Mouse (Mus musculus) kidney, embryonic 14.5 days (tissue): ENCODE data around the gene Zfp61. TPM values are rescaled to one million over a fixed set of nuclear protein-coding genes. Genes with fewer than 3 reads are reported as not detected.

Source experiments
- ATAC-seq: fragments of 200-750 bp; cut with Nextera tagmentation; 2 replicates; pipeline ENCODE4 v1.8.0; 2017; ENCODE audit warnings: moderate number of reproducible peaks, mild to moderate bottlenecking, moderate TSS enrichment, moderate library complexity; ENCODE audit not compliant: low FRiP score, low TSS enrichment
- H3K27ac ChIP-seq: fragments of 300-500 bp; sonication (generic); 2 replicates; pipeline ENCODE4 v1.5.1; 2014; ENCODE audit warnings: low read depth, mild to moderate bottlenecking, low read length, moderate library complexity, mixed read lengths
- H3K27me3 ChIP-seq: fragments of 300-500 bp; sonication (generic); 2 replicates; pipeline ENCODE4 v1.6.1; 2014; ENCODE audit warnings: mild to moderate bottlenecking, low read length; ENCODE audit not compliant: control insufficient read depth, insufficient read depth
- H3K36me3 ChIP-seq: fragments of 300-500 bp; sonication (generic); 2 replicates; pipeline ENCODE4 v1.6.1; 2014; ENCODE audit warnings: low read length, mixed read lengths; ENCODE audit not compliant: control insufficient read depth, insufficient read depth
- H3K4me1 ChIP-seq: fragments of 300-500 bp; sonication (generic); 2 replicates; pipeline ENCODE4 v1.6.1; 2014; ENCODE audit warnings: low read length, mixed read lengths; ENCODE audit not compliant: control insufficient read depth, insufficient read depth
- H3K4me2 ChIP-seq: fragments of 300-500 bp; sonication (generic); replicated peaks from 2 replicates; pipeline ENCODE4 v1.6.1; 2014; ENCODE audit warnings: low read depth, mild to moderate bottlenecking, low read length
- H3K4me3 ChIP-seq: fragments of 300-500 bp; sonication (generic); 2 replicates; pipeline ENCODE4 v1.5.1; 2014; ENCODE audit warnings: mild to moderate bottlenecking, low read length
- H3K9ac ChIP-seq: fragments of 300-500 bp; sonication (generic); 2 replicates; pipeline ENCODE4 v1.6.1; 2014; ENCODE audit warnings: low read depth, mild to moderate bottlenecking, low read length, moderate library complexity
- H3K9me3 ChIP-seq: fragments of 300-500 bp; sonication (generic); 2 replicates; pipeline ENCODE4 v1.6.1; 2016; ENCODE audit warnings: low read length; ENCODE audit not compliant: control insufficient read depth
- WGBS: fragments of 180-500 bp; shearing (Covaris S2); extraction: QIAGEN DNeasy Blood & Tissue Kit; methylation state at CpG from one replicate; pipeline ENCODE4 v1.1.7; 2014; 5-methylcytosine and 5-hydroxymethylcytosine counted together
- polyA plus RNA-seq: library from polyadenylated mRNA; unstranded; fragments of >200 nt; fragmentation: Nextera tagmentation; extraction: Ambion mirVana; gene quantifications from 2 replicates; pipeline ENCODE4 v1.2.1, GENCODE M21; 2014

Gene Zfp61
- polyA plus RNA-seq: 31.3 and 39.5 TPM in 2 replicates

- Histone ChIP-seq H3K9ac (peak within 1 kb of the TSS; percentile 18; the same call in 1 of the 2 replicates), H3K27me3 (no peaks in the 10 kb centered on the region), H3K36me3 (peaks cover 36% of the 10 kb centered on the region), H3K4me3 (peak within 1 kb of the TSS; percentile 59), H3K4me1 (0 out of 2 replicates have a peak, but pooled peaks cover 3% of the 10 kb centered on the region), H3K27ac (peak within 1 kb of the TSS; percentile 96), H3K9me3 (no peaks in the 10 kb centered on the region), H3K4me2 (peak within 1 kb of the TSS; percentile 87)
- 4% methylated on average over 13 of the region's 13 CpGs for WGBS
- peak; percentile 80 for ATAC-seq
Observed at GRCm38 (mm10) chr7:24300771-24301282, at the start of gene Zfp61. Gene Zfp61, minus strand, starts transcription at chr7:24301232.

GRCm38 (mm10) chr7:24348896-24349295 lies 47.9 kb upstream of the Zfp61 start, which contains the start of gene Lypd5:
Gene Lypd5, plus strand, starts transcription at chr7:24349196.
- no peaks in the 10 kb centered on the region for H3K4me1 ChIP-seq
- no peak within 1 kb of the TSS for H3K4me3 ChIP-seq
- no peaks in the 10 kb centered on the region for H3K27me3 ChIP-seq
- H3K9ac ChIP-seq: no peak within 1 kb of the TSS
- WGBS: 46% methylated on average over 6 of the region's 6 CpGs
- H3K4me2 ChIP-seq: no peak within 1 kb of the TSS
- no peak for ATAC-seq
- no peak within 1 kb of the TSS for H3K27ac ChIP-seq
- H3K9me3 ChIP-seq: no peaks in the 10 kb centered on the region
- H3K36me3 ChIP-seq: no peaks in the 10 kb centered on the region

GRCm38 (mm10) chr7:24346444-24346843 lies 45.4 kb upstream of the Zfp61 start:
- H3K27ac ChIP-seq: no peak overlapping the region
- no peaks in the 10 kb centered on the region for H3K9me3 ChIP-seq
- H3K4me3 ChIP-seq: no peak overlapping the region
- no peak overlapping the region for H3K4me2 ChIP-seq
- H3K36me3 ChIP-seq: no peaks in the 10 kb centered on the region
- no peaks in the 10 kb centered on the region for H3K4me1 ChIP-seq
- 66% methylated on average over 5 of the region's 5 CpGs for WGBS
- H3K27me3 ChIP-seq: no peaks in the 10 kb centered on the region
- ATAC-seq: no peak
- H3K9ac ChIP-seq: no peak overlapping the region

DNA sequence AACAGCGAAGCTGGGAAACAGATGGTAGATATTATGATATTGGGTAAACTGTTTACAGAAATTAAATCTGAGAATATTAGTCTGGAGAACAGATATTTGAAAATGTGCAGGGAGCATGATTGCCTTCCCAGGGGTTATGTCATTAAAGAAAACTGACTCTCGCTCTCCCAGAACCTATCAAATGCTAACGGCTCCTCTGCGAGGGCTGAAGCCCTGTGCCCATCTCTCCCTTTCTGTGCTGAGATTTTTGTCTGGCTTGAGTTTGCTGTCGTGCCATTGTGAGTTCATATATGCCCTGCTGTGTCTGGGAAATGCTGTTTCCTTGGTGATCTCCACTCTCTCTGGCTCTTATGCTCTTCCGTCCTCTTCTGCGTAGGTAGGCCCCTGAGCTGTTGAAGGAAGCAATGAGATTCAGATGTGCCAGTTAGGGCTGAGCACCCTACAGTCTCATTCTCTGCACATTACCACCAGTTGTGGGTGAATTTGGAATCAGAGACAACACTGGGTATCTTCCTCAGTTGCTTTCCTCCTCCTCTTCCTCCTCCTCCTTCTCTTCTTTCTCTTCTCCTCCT lies 42.8 kb upstream of the Zfp61 start:
- Histone ChIP-seq H3K27me3 (no peaks in the 10 kb centered on the region), H3K4me2 (no peak overlapping the region), H3K27ac (no peak overlapping the region), H3K36me3 (no peaks in the 10 kb centered on the region), H3K9me3 (no peaks in the 10 kb centered on the region), H3K9ac (no peak overlapping the region), H3K4me3 (no peak overlapping the region), H3K4me1 (no peaks in the 10 kb centered on the region)
- ATAC-seq: no peak
- WGBS: 75% methylated on average over 7 of the region's 7 CpGs

- WGBS: 44% methylated on average over 2 of the region's 2 CpGs
Observed at GRCm38 (mm10) chr7:24338241-24338640, 37.2 kb upstream of the Zfp61 start.

GRCm38 (mm10) chr7:24335699-24336309 lies 34.8 kb upstream of the Zfp61 start:
- no peak overlapping the region for H3K4me3 ChIP-seq
- peaks cover 11% of the 10 kb centered on the region; the same call in 1 of the 2 replicates for H3K27me3 ChIP-seq
- H3K9ac ChIP-seq: no peak overlapping the region
- H3K4me1 ChIP-seq: no peaks in the 10 kb centered on the region
- WGBS: 22% methylated on average over 5 of the region's 5 CpGs
- H3K4me2 ChIP-seq: no peak overlapping the region
- H3K9me3 ChIP-seq: no peaks in the 10 kb centered on the region
- no peak overlapping the region for H3K27ac ChIP-seq
- ATAC-seq: 0 out of 2 replicates have a peak, but pooled peaks have one; percentile 55
- H3K36me3 ChIP-seq: no peaks in the 10 kb centered on the region

More at GRCm38 (mm10) chr7:24338241-24338640, 37.2 kb upstream of the Zfp61 start:
- no peaks in the 10 kb centered on the region for H3K4me1 ChIP-seq
- no peaks in the 10 kb centered on the region for H3K9me3 ChIP-seq
- peaks cover 9% of the 10 kb centered on the region; the same call in 1 of the 2 replicates for H3K27me3 ChIP-seq
- H3K4me2 ChIP-seq: no peak overlapping the region
- no peak overlapping the region for H3K9ac ChIP-seq
- no peak overlapping the region for H3K4me3 ChIP-seq
- no peak for ATAC-seq
- H3K36me3 ChIP-seq: no peaks in the 10 kb centered on the region
- no peak overlapping the region for H3K27ac ChIP-seq

GRCm38 (mm10) chr7:24333304-24333986 lies 32.4 kb upstream of the Zfp61 start, which contains the start of gene Tescl:
Gene Tescl, minus strand, starts transcription at chr7:24333936.
- 42% methylated on average over 47 of the region's 49 CpGs for WGBS

DNA sequence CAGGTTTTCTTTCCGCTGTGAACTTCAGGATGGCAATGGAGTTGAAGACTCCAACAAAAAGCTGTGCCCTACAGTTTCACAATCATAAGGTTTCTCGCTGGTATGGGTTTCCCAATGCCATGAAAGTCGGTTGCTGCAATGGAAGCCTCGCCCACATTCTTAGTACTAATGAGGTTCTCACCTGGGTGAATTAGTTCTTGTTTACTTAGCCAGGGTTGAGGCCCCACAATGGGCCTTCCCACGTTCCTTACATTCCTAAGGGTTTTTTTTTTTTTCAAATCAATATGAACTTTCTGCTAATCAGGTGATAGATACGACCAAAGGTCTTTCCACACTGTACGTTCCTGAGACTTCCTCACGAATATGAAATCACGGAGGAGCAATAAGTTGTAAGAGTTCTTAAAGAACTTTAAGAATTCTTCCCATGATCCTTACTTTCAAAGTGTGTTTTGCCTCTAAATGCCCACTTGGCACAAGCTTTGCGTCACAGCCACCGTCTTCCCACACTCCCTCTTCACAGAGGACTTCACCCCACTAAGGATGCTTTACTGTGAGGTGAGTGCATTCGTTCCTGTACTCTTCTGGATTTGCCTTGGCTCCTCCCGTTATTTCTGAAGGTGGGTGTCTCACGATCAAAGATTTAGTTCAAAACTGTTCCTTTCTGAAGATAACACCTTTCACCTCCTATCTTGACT lies 26.4 kb upstream of the Zfp61 start:
- Histone ChIP-seq H3K9me3 (peaks cover 11% of the 10 kb centered on the region), H3K4me3 (no peak overlapping the region), H3K4me1 (no peaks in the 10 kb centered on the region), H3K36me3 (no peaks in the 10 kb centered on the region), H3K27ac (no peak overlapping the region), H3K4me2 (no peak overlapping the region), H3K27me3 (no peaks in the 10 kb centered on the region), H3K9ac (no peak overlapping the region)
- WGBS: 84% methylated on average over 14 of the region's 14 CpGs
- no peak for ATAC-seq

More at GRCm38 (mm10) chr7:24333304-24333986, 32.4 kb upstream of the Zfp61 start, which contains the start of gene Tescl:
- Histone ChIP-seq H3K36me3 (no peaks in the 10 kb centered on the region), H3K4me2 (peak within 1 kb of the TSS; percentile 26), H3K4me1 (no peaks in the 10 kb centered on the region), H3K27me3 (peaks cover 11% of the 10 kb centered on the region; the same call in 1 of the 2 replicates), H3K9ac (0 out of 2 replicates have a peak within 1 kb of the TSS, but pooled peaks have one; percentile 23), H3K27ac (no peak within 1 kb of the TSS), H3K4me3 (peak within 1 kb of the TSS; percentile 6; the same call in 1 of the 2 replicates), H3K9me3 (no peaks in the 10 kb centered on the region)
- no peak for ATAC-seq
